Mouse (Mus musculus): ENCODE data around the gene Itpr3.

GRCm38 (mm10) chr17:27105698-27106470 is 48.8 kb downstream of the Itpr3 start:
- TF ChIP-seq POLR2A (IDR thresholded peaks at IDR 0.05; ENCODE audit: borderline replicate concordance, extremely low read depth, low read depth, low read length), result no peak
- TF ChIP-seq CTCF (IDR thresholded peaks at IDR 0.05; ENCODE audit: insufficient read depth, low read length), result no peak

Data from lung, adult 2 months (tissue).